Mouse (Mus musculus) heart, adult 8-10 months (tissue): ENCODE data around the gene Rimklb. TPM values are rescaled to one million over a fixed set of nuclear protein-coding genes. Genes with fewer than 3 reads are reported as not detected.

ENCODE experiments used
- DNase-seq: peaks from one replicate; pipeline ENCODE4 v3.0.0; 2022; ENCODE audit warnings: low spot score
- total RNA-seq, 4 experiments: library from RNA; stranded (reverse); gene quantifications; 2 replicates each; pipeline ENCODE4 v1.2.4; 2022

Gene Rimklb
- total RNA-seq, 4 experiments from 2014 or later: 0.23 TPM; not detected in 3

DNA sequence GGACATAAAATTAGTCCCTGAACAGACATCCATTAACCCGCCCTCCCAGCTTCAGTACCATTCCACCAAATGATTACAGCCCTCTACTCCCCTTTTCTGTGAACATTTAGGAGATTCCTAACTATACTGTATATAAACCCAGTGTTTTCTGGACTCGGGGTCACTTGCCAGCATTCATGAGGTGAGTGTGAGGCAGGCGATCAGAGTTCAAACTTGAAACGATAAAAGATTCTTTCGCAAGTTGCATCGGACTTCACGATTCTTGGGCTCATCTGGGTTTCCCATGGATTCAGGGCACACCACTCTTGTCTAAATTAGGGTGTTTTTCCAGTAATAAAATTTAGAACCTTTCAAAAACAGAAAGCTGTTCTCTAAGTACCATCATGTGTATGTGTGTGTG lies 71.1 kb downstream of the Rimklb start:
- no peak for DNase-seq

DNA sequence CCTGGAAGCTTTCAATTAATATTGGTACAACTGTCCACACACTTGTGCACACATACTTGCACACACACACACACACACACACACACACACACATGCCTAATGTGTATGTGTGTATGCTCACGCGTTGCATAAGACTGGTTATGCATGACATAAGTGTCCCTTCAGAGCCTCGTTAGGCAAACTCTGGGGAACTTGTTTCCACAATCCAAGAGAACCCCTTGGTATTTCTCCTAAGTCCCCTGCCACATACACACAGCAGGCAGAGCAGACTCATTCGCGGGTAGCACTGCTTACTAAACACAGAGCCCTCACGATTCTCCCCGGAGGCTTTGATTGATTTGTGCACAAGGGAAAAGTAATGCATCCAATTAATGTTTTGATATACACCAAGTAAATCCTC lies 81.5 kb downstream of the Rimklb start:
- no peak for DNase-seq

DNA sequence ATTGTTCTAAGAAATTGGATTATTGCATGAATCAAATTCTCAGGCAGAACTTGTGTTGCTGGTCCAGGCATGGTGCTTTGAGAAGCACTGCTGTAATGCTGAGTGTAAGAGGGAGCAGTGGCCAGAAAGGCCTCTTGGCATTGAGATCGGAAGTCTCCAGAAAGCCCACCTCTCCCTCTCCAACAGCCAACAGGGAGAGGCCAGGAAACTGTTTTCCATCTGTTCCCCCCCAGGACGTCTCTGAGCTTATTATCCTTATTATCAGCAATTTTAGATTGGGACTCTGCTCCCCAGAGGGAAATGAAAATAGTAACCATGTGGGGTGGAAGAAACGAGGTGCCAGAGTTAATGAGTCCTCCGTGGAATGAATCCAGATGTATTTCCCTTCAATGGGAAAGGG lies 82.2 kb downstream of the Rimklb start:
- DNase-seq: no peak

DNA sequence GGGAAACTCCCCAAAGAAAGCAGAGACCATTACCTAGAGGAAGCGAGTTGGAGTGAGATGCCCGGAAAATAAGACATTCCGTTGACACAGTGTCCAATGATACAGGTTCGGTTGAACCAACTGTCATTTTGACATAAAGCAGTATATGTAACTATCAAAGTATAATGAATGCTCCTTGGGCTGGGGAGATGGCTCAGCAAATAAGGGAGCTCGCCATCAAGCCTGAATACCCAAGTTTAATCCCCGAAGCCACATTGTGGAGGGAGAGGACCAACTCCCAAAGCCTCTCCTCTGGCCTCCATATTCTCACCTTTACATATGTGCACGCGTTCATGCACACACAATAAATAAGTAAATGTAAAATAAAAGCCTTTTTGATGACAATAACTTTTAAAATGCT lies 87.3 kb downstream of the Rimklb start:
- DNase-seq: no peak

DNA sequence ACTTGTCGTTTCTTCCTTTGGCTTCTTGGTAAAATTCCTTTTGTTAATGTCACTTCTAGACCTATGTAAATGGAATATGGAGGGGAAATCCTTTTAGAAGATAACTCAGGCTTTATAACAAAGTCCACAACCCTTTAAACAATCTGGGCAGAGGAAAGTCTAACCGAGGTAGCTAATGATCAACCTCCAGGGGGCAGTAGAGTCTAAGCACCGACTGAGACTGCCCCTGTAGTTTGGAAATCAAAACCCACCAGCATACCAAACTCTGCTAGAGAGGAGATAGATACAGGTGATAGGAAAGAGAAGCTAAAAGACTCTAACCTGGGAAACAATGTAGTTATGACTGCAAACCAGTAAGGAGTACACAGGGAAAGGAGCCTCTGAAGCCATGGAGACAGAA lies 96.3 kb downstream of the Rimklb start:
- peak; percentile 21 for DNase-seq

DNA sequence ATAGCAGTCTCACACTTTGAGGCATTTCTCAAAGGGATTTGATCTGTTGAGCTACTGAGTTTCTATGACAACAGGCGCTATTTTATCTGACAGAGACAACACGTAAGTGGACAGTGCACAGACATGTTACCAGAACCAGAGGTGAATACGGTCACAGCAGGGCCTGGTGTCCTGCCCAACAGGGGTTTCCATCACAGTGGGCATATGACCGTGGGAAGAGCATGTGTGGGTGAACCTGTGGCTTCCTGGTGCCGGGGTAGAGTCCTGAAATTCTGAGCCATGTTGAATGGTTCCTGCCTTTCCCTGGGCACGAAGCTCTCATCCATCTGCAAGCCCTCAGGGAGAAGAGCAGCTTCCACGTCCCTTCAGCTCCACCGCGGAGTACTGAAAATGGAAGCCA lies 98.3 kb downstream of the Rimklb start:
- DNase-seq: no peak

Other genes starting within 250 kb of the Rimklb start
- gene Klrg1, start 215.9 kb downstream of the Rimklb start, total RNA-seq: not detected
- gene M6pr, start 190.0 kb downstream of the Rimklb start, total RNA-seq: 10 to 100 TPM; 43.1 to 44.9 (median 44.1) TPM
- gene Phc1, start 158.2 kb downstream of the Rimklb start, total RNA-seq: 10 to 100 TPM; 15.8 to 22.7 (median 20.1) TPM
- 10 to 100 TPM; 15.7 to 18.2 (median 18.0) TPM for gene Mfap5, start 7.1 kb upstream of the Rimklb start, total RNA-seq
- not detected for gene Aicda, start 55.0 kb upstream of the Rimklb start, total RNA-seq
- gene Apobec1, start 103.7 kb upstream of the Rimklb start, total RNA-seq: 1 to 10 TPM; 1.7 to 5.5 (median 4.9) TPM
- not detected for gene Gdf3, start 111.3 kb upstream of the Rimklb start, total RNA-seq
- not detected for gene Dppa3, start 127.6 kb upstream of the Rimklb start, total RNA-seq
- not detected for gene Nanog, start 208.7 kb upstream of the Rimklb start, total RNA-seq